Mouse (Mus musculus): ENCODE results near the gene Pacsin3.

GRCm38 (mm10) chr2:91287563-91287962 lies 31.8 kb downstream of the Pacsin3 start:
- no peak for TF ChIP-seq CTCF (conservative IDR thresholded peaks at IDR 0.05; ENCODE audit: insufficient read depth, insufficient read length, low read depth, low read length)
- TF ChIP-seq POLR2A (IDR thresholded peaks at IDR 0.05; ENCODE audit: low read depth, low read length), result no peak

All from kidney, adult 2 months (tissue).